Mouse (Mus musculus): ENCODE results near the gene Cenpp.

Cenpp gene

GRCm38 (mm10) chr13:49461458-49462132, 191.0 kb downstream of the Cenpp start:
- peak; percentile 36 for DNase-seq (ENCODE audit: low spot score)

GRCm38 (mm10) chr13:49460692-49461414, 191.7 kb downstream of the Cenpp start:
- no peak for DNase-seq (ENCODE audit: low spot score)

- peak; percentile 58 for DNase-seq (ENCODE audit: low spot score)
Measured at GRCm38 (mm10) chr13:49460276-49460675, 192.3 kb downstream of the Cenpp start.

GRCm38 (mm10) chr13:49449318-49449749, 203.3 kb downstream of the Cenpp start:
- DNase-seq (ENCODE audit: low spot score): peak; percentile 75

- no peak for DNase-seq (ENCODE audit: low spot score)
Measured at GRCm38 (mm10) chr13:49444451-49444850, 208.1 kb downstream of the Cenpp start.

- DNase-seq (ENCODE audit: low spot score): no peak
Measured at GRCm38 (mm10) chr13:49436170-49436569, 216.4 kb downstream of the Cenpp start.

- DNase-seq (ENCODE audit: low spot score): no peak
Measured at GRCm38 (mm10) chr13:49435745-49436144, 216.8 kb downstream of the Cenpp start.

GRCm38 (mm10) chr13:49433268-49434029, 219.1 kb downstream of the Cenpp start:
- no peak for DNase-seq (ENCODE audit: low spot score)

- no peak for DNase-seq (ENCODE audit: low spot score)
Measured at GRCm38 (mm10) chr13:49430529-49430928, 222.1 kb downstream of the Cenpp start.

GRCm38 (mm10) chr13:49428042-49428675, 224.4 kb downstream of the Cenpp start:
- DNase-seq (ENCODE audit: low spot score): no peak

GRCm38 (mm10) chr13:49426736-49427135, 225.8 kb downstream of the Cenpp start:
- no peak for DNase-seq (ENCODE audit: low spot score)

- DNase-seq (ENCODE audit: low spot score): no peak
Measured at GRCm38 (mm10) chr13:49421959-49422358, 230.6 kb downstream of the Cenpp start.

- DNase-seq (ENCODE audit: low spot score): no peak
Measured at GRCm38 (mm10) chr13:49421606-49421917, 231.0 kb downstream of the Cenpp start.

GRCm38 (mm10) chr13:49420754-49421605, 231.6 kb downstream of the Cenpp start, which contains the start of gene Ippk:
Gene Ippk (plus strand): TSS chr13:49421249.
- DNase-seq (ENCODE audit: low spot score): peak; percentile 97
